Mouse (Mus musculus) ES-E14 (cell line): ENCODE data around the gene Adam17. TPM values are rescaled to one million over a fixed set of nuclear protein-coding genes. Genes with fewer than 3 reads are reported as not detected.
A peak's percentile ranks its signal among the peaks of the same experiment; 100 is the strongest.

Experiments used
- DNase-seq: peaks from one replicate; pipeline ENCODE4 v3.0.0-alpha.2; 2013; ENCODE audit warnings: low read depth, low spot score
- H3K27ac ChIP-seq: 2 replicates; pipeline ENCODE4 v1.5.1; 2012; ENCODE audit warnings: low read depth, mild to moderate bottlenecking, low read length, moderate library complexity, mixed read lengths; ENCODE audit not compliant: poor library complexity, insufficient read depth, severe bottlenecking
- H3K36me3 ChIP-seq: 2 replicates; pipeline ENCODE4 v1.6.1; 2012; ENCODE audit warnings: mild to moderate bottlenecking, low read length, moderate library complexity, mixed read lengths; ENCODE audit not compliant: control insufficient read depth, poor library complexity, insufficient read depth, severe bottlenecking
- H3K4me1 ChIP-seq, 2 experiments: fragments of 150-350 bp in 1 of 2; sonication (generic) in 1 of 2; 2 replicates each; pipeline ENCODE4 v1.6.1; 2012; ENCODE audit warnings: low read length in 2 of 2, mild to moderate bottlenecking in 1 of 2, mixed read lengths in 1 of 2; ENCODE audit not compliant: control insufficient read depth in 2 of 2, insufficient read depth in 2 of 2, poor library complexity in 1 of 2
- H3K4me3 ChIP-seq, 2 experiments: fragments of 150-350 bp in 1 of 2; sonication (generic) in 1 of 2; 2 replicates each; pipeline ENCODE4 v1.5.1; 2012; ENCODE audit warnings: low read length in 2 of 2, low read depth in 1 of 2, mild to moderate bottlenecking in 1 of 2, mixed read lengths in 1 of 2; ENCODE audit not compliant: insufficient read depth in 1 of 2, poor library complexity in 1 of 2, severe bottlenecking in 1 of 2
- H3K9ac ChIP-seq: 2 replicates; pipeline ENCODE4 v1.6.1; 2012; ENCODE audit warnings: low read depth, mild to moderate bottlenecking, low read length, mixed read lengths; ENCODE audit not compliant: poor library complexity, insufficient read depth, severe bottlenecking
- H3K9me3 ChIP-seq: fragments of 150-350 bp; sonication (generic); 2 replicates; pipeline ENCODE4 v1.6.1; 2012; ENCODE audit warnings: low read depth, mild to moderate bottlenecking, low read length; ENCODE audit not compliant: control insufficient read depth, insufficient read depth
- CHD2 ChIP-seq: IDR thresholded peaks from 2 replicates; pipeline ENCODE4 v1.6.1; 2014; ENCODE audit warnings: mild to moderate bottlenecking, low read depth, low read length, inconsistent platforms
- HCFC1 ChIP-seq: IDR thresholded peaks from 2 replicates; pipeline ENCODE4 v1.6.1; 2012; ENCODE audit warnings: low read length, inconsistent platforms, borderline replicate concordance; ENCODE audit not compliant: insufficient read depth
- MAFK ChIP-seq: IDR thresholded peaks from 2 replicates; pipeline ENCODE4 v1.6.1; 2014; ENCODE audit warnings: mild to moderate bottlenecking, low read depth, low read length, inconsistent platforms; ENCODE audit not compliant: insufficient read depth
- ZC3H11A ChIP-seq: IDR thresholded peaks from 2 replicates; pipeline ENCODE4 v1.6.1; 2012; ENCODE audit warnings: low read depth, mild to moderate bottlenecking, inconsistent platforms, low read length, borderline replicate concordance
- ZNF384 ChIP-seq: IDR thresholded peaks from 2 replicates; pipeline ENCODE4 v1.6.1; 2012; ENCODE audit warnings: low read depth, low read length, inconsistent platforms
- in situ Hi-C, 2 experiments: fragments of 600-800 bp; cut with MboI; formaldehyde crosslinking; loops; one replicate each; pipeline ENCODE4 v1.15.1; 2025; ENCODE audit warnings: low sequenced_read_pairs in 2 of 2, inconsistent platforms in 1 of 2; ENCODE audit not compliant: unreplicated experiment in 2 of 2
- total RNA-seq: library from RNA; depleted of rRNA; stranded (reverse); fragments of 300-350 nt; gene quantifications from 2 replicates; pipeline ENCODE4 v1.2.3, GENCODE M21; 2012

Adam17 gene
- total RNA-seq, 1 experiment = 56.7 TPM

DNA sequence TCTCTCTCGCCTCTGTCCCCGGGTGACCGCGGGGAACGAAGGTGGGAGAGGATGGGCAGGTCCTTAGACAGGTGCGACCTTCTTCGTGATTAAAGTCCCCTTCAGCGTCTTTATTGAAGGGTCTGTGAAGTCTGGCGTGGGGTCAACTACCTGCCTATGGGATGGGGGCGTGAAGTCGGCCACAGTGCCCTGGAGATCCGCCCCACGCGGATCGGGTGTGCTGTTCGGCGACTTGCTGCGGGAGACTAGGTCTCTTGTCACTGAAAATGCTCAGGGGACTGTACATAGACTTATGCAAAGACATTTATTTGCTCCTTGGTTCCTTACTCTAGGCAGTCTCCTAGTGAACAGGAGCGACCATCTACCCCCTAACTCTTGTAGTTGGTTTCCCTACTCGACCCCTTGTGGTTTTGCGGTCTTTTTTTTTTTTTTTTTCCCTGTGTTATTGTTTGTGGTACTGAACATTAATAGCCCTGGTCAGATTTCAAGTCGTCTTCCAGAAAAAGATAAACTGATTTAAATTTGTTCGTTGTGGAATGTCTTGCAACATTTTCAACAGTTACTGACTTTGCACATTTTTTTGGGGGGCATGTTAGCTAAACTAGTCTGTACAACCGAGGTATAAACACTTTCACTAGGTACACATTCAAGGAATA lies 516 bp upstream of the Adam17 start:
- TF ChIP-seq ZC3H11A = no peak
- TF ChIP-seq ZNF384 = peak; percentile 87
- no peak for TF ChIP-seq MAFK
- TF ChIP-seq HCFC1 = no peak
- Histone ChIP-seq H3K36me3 (no peaks in the 10 kb centered on the region), H3K9me3 (no peaks in the 10 kb centered on the region), H3K27ac (peak overlapping the region; percentile 93), H3K9ac (peak overlapping the region; percentile 96), H3K4me1 (peaks cover 0 to 5% of the 10 kb centered on the region in 2 experiments; a peak in 2 of 4 replicates), H3K4me3 (peak overlapping the region; percentile 91 to 93)
- no peak for DNase-seq
- in situ Hi-C loops = no loop called here

DNA sequence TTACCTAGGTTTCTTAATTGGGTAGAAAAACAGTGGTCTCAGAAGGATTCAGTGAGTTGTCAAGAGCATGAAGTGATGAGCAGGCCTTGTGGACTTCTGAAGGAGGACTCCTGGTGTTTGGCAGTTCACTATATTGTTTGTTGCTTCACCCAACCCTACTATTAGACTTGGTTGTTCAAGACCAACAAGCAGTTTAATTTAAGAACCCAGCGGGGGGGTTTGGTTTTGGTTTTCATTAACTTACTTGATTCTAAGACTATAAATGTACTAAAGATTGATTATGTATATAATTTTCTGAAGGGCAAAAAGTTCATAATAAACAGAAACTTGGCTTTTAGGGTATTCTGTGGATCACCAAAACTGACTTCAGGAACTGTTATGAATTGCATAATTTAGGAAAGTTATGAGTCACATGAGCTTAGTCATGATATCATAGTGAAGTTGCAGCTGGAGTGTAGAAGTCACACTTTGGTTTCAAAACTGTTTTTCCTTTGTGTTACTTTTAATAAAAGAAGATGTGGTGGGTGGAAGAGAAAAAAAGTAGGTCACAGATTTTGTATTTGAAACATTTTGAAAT lies 3.3 kb downstream of the Adam17 start:
- no peak overlapping the region for H3K27ac ChIP-seq
- no peaks in the 10 kb centered on the region for H3K36me3 ChIP-seq
- in situ Hi-C loops = no loop called here
- H3K4me1 ChIP-seq = peaks cover 0 to 3% of the 10 kb centered on the region in 2 experiments; a peak in 1 of 4 replicates
- no peak for TF ChIP-seq HCFC1
- no peak for TF ChIP-seq CHD2
- no peak for TF ChIP-seq MAFK
- no peak for TF ChIP-seq ZNF384
- TF ChIP-seq ZC3H11A = no peak
- no peaks in the 10 kb centered on the region for H3K9me3 ChIP-seq
- no peak for DNase-seq
- no peak overlapping the region for H3K4me3 ChIP-seq
- no peak overlapping the region for H3K9ac ChIP-seq

DNA sequence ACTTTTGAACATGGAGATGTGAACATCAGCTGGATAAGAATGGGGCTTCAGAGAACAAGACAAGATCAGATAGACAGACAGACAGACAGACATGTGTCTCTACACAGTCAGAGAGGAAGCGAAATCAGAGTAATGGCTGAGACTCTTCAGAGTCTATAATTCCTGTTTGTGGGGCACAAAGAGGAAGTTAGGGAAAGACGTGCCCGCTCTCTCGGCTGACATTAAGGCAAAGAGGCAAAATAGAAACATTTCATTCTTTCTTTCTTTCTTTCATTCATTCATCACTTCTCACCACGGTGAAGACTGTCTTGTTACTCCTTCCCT lies 4.4 kb downstream of the Adam17 start:
- in situ Hi-C loops = no loop called here
- H3K9me3 ChIP-seq = no peaks in the 10 kb centered on the region
- H3K9ac ChIP-seq = no peak overlapping the region
- no peak for DNase-seq
- no peak overlapping the region for H3K4me3 ChIP-seq
- TF ChIP-seq MAFK = no peak
- no peak for TF ChIP-seq HCFC1
- no peak for TF ChIP-seq CHD2
- TF ChIP-seq ZNF384 = no peak
- no peak for TF ChIP-seq ZC3H11A
- no peaks in the 10 kb centered on the region; the same call in 1 of the 2 replicates for H3K36me3 ChIP-seq
- H3K27ac ChIP-seq = no peak overlapping the region
- peaks cover 0 to 3% of the 10 kb centered on the region in 2 experiments; a peak in 1 of 4 replicates for H3K4me1 ChIP-seq

DNA sequence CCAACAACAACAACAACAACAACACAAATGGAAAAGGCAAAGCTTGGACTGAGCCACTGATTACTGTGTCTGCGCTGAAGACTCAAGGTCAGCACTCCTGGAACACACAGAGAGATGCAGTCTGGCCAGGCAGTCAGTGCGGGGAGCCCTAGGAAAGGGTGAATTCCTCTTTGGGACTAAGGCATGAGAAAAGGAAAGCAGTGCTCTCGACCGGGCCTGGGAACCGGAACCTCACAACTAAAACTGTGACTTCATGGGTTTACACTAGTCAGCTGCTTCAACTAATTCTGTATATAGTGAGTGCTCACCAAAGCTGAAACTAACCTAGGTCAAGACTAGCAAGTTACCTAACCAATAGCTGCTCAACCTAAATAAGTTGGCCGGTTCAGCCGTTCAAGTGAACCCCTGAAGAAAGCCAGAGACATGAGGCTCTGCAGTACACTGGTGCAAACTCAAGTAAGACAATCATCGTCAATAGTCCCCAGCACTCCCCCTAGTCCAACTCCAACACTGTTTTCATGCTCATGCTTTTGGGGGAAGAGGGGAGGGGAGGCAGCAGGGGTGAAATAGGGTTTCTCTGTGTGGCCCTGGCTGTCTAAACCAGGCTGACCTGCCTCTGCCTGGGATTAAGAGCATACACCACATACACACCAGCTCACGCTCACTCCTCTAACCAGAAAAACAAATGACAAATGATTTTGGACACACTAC lies 4.9 kb downstream of the Adam17 start:
- Histone ChIP-seq H3K27ac (no peak overlapping the region; the same call in 1 of the 2 replicates), H3K9me3 (no peaks in the 10 kb centered on the region), H3K4me1 (peaks cover 0 to 3% of the 10 kb centered on the region in 2 experiments; a peak in 1 of 4 replicates), H3K36me3 (no peaks in the 10 kb centered on the region; the same call in 1 of the 2 replicates), H3K4me3 (no peak overlapping the region), H3K9ac (no peak overlapping the region; the same call in 1 of the 2 replicates)
- no peak for DNase-seq
- in situ Hi-C loops = no loop called here
- TF ChIP-seq ZNF384 (no peak), MAFK (no peak), CHD2 (no peak), HCFC1 (no peak), ZC3H11A (no peak)
